Mouse (Mus musculus) MEL (cell line): ENCODE results near the gene Plxdc1.

Experiments used
- CHD1 ChIP-seq: IDR thresholded peaks from 2 replicates; pipeline ENCODE4 v1.6.1; 2012; ENCODE audit warnings: low read depth, mild to moderate bottlenecking, inconsistent platforms, low read length, improper control_type of control experiment
- CHD2 ChIP-seq: IDR thresholded peaks from 2 replicates; pipeline ENCODE4 v1.6.1; 2011; ENCODE audit warnings: low read length, improper control_type of control experiment
- CTCF ChIP-seq, 3 experiments: IDR thresholded peaks in 2 of 3; conservative IDR thresholded peaks in 1 of 3; 2 replicates each; pipeline ENCODE4 v1.5.1; 2011 to 2012; ENCODE audit warnings: low read length in 3 of 3, low read depth in 2 of 3, mild to moderate bottlenecking in 2 of 3, improper control_type of control experiment in 1 of 3, inconsistent platforms in 1 of 3, mixed read lengths in 1 of 3, moderate library complexity in 1 of 3; ENCODE audit not compliant: control insufficient read depth in 1 of 3, insufficient read depth in 1 of 3, poor library complexity in 1 of 3, severe bottlenecking in 1 of 3
- EP300 ChIP-seq, 2 experiments: IDR thresholded peaks; 2 replicates each; pipeline ENCODE4 v1.6.1; 2011; ENCODE audit warnings: improper control_type of control experiment in 2 of 2, low read length in 2 of 2, low read depth in 1 of 2, mild to moderate bottlenecking in 1 of 2
- GATA1 ChIP-seq: IDR thresholded peaks from 2 replicates; pipeline ENCODE4 v1.6.1; 2011; ENCODE audit warnings: low read depth, low read length, improper control_type of control experiment
- KAT2A ChIP-seq: conservative IDR thresholded peaks from 2 replicates; pipeline ENCODE4 v1.6.1; 2012; ENCODE audit warnings: low read depth, low read length, improper control_type of control experiment, inconsistent platforms
- MAX ChIP-seq: IDR thresholded peaks from 2 replicates; pipeline ENCODE4 v1.6.1; 2011; ENCODE audit warnings: low read length, improper control_type of control experiment
- POLR2A ChIP-seq, 2 experiments: IDR thresholded peaks; 2 replicates each; pipeline ENCODE4 v1.6.1; 2011 to 2012; ENCODE audit warnings: low read length in 2 of 2, mild to moderate bottlenecking in 2 of 2, control low read depth in 1 of 2, improper control_type of control experiment in 1 of 2, low read depth in 1 of 2, moderate library complexity in 1 of 2; ENCODE audit not compliant: control insufficient read depth in 1 of 2, insufficient read depth in 1 of 2, poor library complexity in 1 of 2

DNA sequence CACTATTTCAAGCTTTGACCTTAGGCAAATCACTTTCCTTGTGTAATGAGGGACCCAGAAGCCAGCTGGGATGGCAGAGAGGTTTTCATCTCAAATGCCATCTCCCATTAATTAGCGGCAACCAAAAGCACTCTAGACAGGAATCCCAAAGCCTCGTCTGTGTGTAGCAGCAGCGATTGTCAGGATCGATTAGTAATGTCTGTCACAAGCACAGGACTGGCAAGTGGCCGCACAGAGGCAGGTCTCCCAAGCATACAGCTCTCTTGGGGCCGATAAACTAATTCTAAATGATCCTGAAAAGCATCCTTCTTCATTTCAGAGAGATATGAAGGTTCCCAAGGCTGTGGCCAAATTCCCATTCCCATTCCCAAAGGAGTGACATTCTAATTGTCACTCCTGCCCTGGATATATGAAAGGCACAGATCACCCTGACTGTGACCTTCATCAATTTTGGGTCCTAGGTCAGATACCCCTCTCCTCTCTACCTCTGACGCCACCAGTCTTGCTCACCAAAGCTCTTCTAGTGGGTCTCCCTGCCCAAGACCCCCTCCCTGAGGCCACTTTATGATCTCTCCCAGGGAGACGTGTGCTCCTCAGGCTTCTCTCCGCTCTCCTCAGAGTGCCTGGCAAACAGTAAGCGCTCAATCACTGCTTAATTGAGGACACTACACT, 6.3 kb downstream of the Plxdc1 start:
- TF ChIP-seq CTCF (IDR thresholded peaks at IDR 0.05 in 2 of 3, conservative IDR thresholded peaks at IDR 0.05 in 1 of 3; ENCODE audit: control insufficient read depth in 1 of 3, insufficient read depth in 1 of 3, low read depth in 2 of 3, low read length in 3 of 3, poor library complexity in 1 of 3, severe bottlenecking in 1 of 3): no peak
- no peak for TF ChIP-seq CHD2
- TF ChIP-seq MAX: no peak
- TF ChIP-seq CHD1: no peak
- TF ChIP-seq EP300 (IDR thresholded peaks at IDR 0.05; ENCODE audit: low read depth in 1 of 2, low read length in 2 of 2): no peak
- no peak for TF ChIP-seq GATA1
- no peak for TF ChIP-seq KAT2A
- no peak for TF ChIP-seq POLR2A (IDR thresholded peaks at IDR 0.05; ENCODE audit: control insufficient read depth in 1 of 2, insufficient read depth in 1 of 2, low read depth in 1 of 2, low read length in 2 of 2, poor library complexity in 1 of 2)
